ENCODE assay signal across 24 mouse cellular contexts in the genomic region with DNA sequence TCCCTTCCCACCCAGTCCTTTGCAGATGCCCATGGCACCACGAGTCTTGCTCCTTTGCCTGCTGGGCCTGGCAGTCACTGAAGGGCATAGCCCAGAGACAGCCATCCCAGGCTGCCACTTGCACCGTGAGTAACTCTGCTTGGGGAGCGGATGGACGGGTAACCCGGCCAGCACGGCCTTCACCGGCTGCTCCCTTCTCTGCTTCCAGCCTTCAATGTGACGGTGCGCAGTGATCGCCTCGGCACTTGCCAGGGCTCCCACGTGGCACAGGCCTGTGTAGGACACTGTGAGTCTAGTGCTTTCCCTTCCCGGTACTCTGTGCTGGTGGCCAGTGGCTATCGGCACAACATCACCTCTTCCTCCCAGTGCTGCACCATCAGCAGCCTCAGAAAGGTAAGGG. TPM values are rescaled to one million over a fixed set of nuclear protein-coding genes. Genes with fewer than 3 reads are reported as not detected.
DNase-seq lines count a peak whose midpoint lies in the region; ATAC-seq and TF ChIP-seq lines count a peak whose summit lies in the region.
"Had no signal": no experiment of that assay in that cellular context is flagged by ENCODE, and none has a peak within 500 bp of the region (broad histone marks: within the 10 kb centered on the region; RNA-seq: fewer than 3 reads in every experiment).

No protein-coding gene starts in this region.

- intact Hi-C loops in left cerebral cortex, postnatal 14 days (cut with DNase I): no loop called here

- 91% methylated on average over 14 of the region's 14 CpGs for WGBS in hindbrain, postnatal 0 days
- 92% methylated on average over 14 of the region's 14 CpGs for WGBS in hindbrain, embryonic 14.5 days
- WGBS in embryonic facial prominence, embryonic 10.5 days: 89% methylated on average over 14 of the region's 14 CpGs
- 92% methylated on average over 14 of the region's 14 CpGs for WGBS in forebrain, embryonic 15.5 days

- TF ChIP-seq CTCF in hindbrain, postnatal 0 days (IDR thresholded peaks at IDR 0.05; ENCODE audit: low read depth): no peak

- H3K9ac ChIP-seq in hindbrain, postnatal 0 days (replicated peaks; ENCODE audit: low read length): no peak overlapping the region
- H3K9ac ChIP-seq in hindbrain, embryonic 14.5 days: no peak overlapping the region
- H3K9ac ChIP-seq in forebrain, embryonic 15.5 days (replicated peaks): no peak overlapping the region
- H3K9ac ChIP-seq: forebrain, postnatal 0 days; heart, embryonic 13.5 days; intestine, embryonic 15.5 days; lung, embryonic 15.5 days; neural tube, embryonic 13.5 days had no signal

- no peaks in the 10 kb centered on the region for H3K27me3 ChIP-seq in hindbrain, postnatal 0 days (ENCODE audit: insufficient read depth, low read length)
- no peaks in the 10 kb centered on the region for H3K27me3 ChIP-seq in hindbrain, embryonic 14.5 days (ENCODE audit: control insufficient read depth, insufficient read depth, low read length)
- H3K27me3 ChIP-seq in embryonic facial prominence, embryonic 10.5 days (replicated peaks; ENCODE audit: low read depth, poor library complexity, severe bottlenecking): no peaks in the 10 kb centered on the region
- no peaks in the 10 kb centered on the region for H3K27me3 ChIP-seq in forebrain, embryonic 15.5 days
- H3K27me3 ChIP-seq: CH12.LX; heart, embryonic 13.5 days; intestine, embryonic 15.5 days; lung, embryonic 15.5 days; neural tube, embryonic 13.5 days had no signal

- no peaks in the 10 kb centered on the region for H3K4me1 ChIP-seq in hindbrain, postnatal 0 days (ENCODE audit: insufficient read depth, low read length)
- H3K4me1 ChIP-seq in hindbrain, embryonic 14.5 days (replicated peaks; ENCODE audit: control insufficient read depth, insufficient read depth, low read length): no peaks in the 10 kb centered on the region
- H3K4me1 ChIP-seq in embryonic facial prominence, embryonic 10.5 days: peaks cover 20% of the 10 kb centered on the region
- H3K4me1 ChIP-seq in forebrain, embryonic 15.5 days: no peaks in the 10 kb centered on the region
- H3K4me1 ChIP-seq: heart, embryonic 13.5 days; lung, embryonic 15.5 days; neural tube, embryonic 13.5 days had no signal

- DNase-seq in cerebellum, adult 11-12 months: peak; percentile 25
- DNase-seq in hindbrain, postnatal 0 days (ENCODE audit: low spot score): no peak
- no peak for DNase-seq in hindbrain, embryonic 14.5 days (ENCODE audit: low spot score)
- peak; percentile 80 for DNase-seq in adrenal gland, adult 8-10 months
- no peak for DNase-seq in embryonic facial prominence, embryonic 10.5 days (ENCODE audit: low spot score)
- DNase-seq in left cerebral cortex, postnatal 14 days (ENCODE audit: low spot score in 2 of 2): no peak
- DNase-seq: forebrain, postnatal 0 days; gastrocnemius, adult 2 months; heart, postnatal 4 days; kidney, postnatal 25 days; layer of hippocampus, adult 9-11 months; right cerebral cortex, postnatal 14 days had no signal

- H3K4me2 ChIP-seq in hindbrain, postnatal 0 days (ENCODE audit: low read depth, low read length): no peak overlapping the region
- H3K4me2 ChIP-seq in hindbrain, embryonic 14.5 days (replicated peaks): no peak overlapping the region
- H3K4me2 ChIP-seq in forebrain, embryonic 15.5 days (replicated peaks): no peak overlapping the region
- H3K4me2 ChIP-seq: heart, embryonic 13.5 days; intestine, embryonic 15.5 days; lung, embryonic 15.5 days; neural tube, embryonic 13.5 days had no signal

- peaks cover 51% of the 10 kb centered on the region for H3K36me3 ChIP-seq in hindbrain, postnatal 0 days (ENCODE audit: insufficient read depth, low read length)
- peaks cover 60% of the 10 kb centered on the region for H3K36me3 ChIP-seq in hindbrain, embryonic 14.5 days (replicated peaks; ENCODE audit: control insufficient read depth, insufficient read depth)
- peaks cover 50% of the 10 kb centered on the region for H3K36me3 ChIP-seq in embryonic facial prominence, embryonic 10.5 days (replicated peaks)
- H3K36me3 ChIP-seq in forebrain, embryonic 15.5 days: peaks cover 43% of the 10 kb centered on the region

- H3K4me3 ChIP-seq in hindbrain, postnatal 0 days (ENCODE audit: low read length): no peak overlapping the region
- no peak overlapping the region for H3K4me3 ChIP-seq in hindbrain, embryonic 14.5 days (replicated peaks; ENCODE audit: low read length)
- H3K4me3 ChIP-seq in embryonic facial prominence, embryonic 10.5 days: no peak overlapping the region
- no peak overlapping the region for H3K4me3 ChIP-seq in forebrain, embryonic 15.5 days
- H3K4me3 ChIP-seq: gastrocnemius, adult 2 months; heart, embryonic 13.5 days; intestine, embryonic 15.5 days; lung, embryonic 15.5 days; neural tube, embryonic 13.5 days had no signal

- H3K27ac ChIP-seq in hindbrain, postnatal 0 days: no peak overlapping the region
- H3K27ac ChIP-seq in hindbrain, embryonic 14.5 days: no peak overlapping the region
- H3K27ac ChIP-seq in embryonic facial prominence, embryonic 10.5 days (replicated peaks): 0 out of 2 replicates have a peak overlapping the region, but pooled peaks have one; percentile 8
- no peak overlapping the region for H3K27ac ChIP-seq in forebrain, embryonic 15.5 days (replicated peaks)
- H3K27ac ChIP-seq: gastrocnemius, adult 2 months; heart, embryonic 13.5 days; intestine, embryonic 15.5 days; lung, embryonic 15.5 days; neural tube, embryonic 13.5 days had no signal

- no peaks in the 10 kb centered on the region for H3K9me3 ChIP-seq in hindbrain, postnatal 0 days (ENCODE audit: low read length)
- H3K9me3 ChIP-seq in hindbrain, embryonic 14.5 days (ENCODE audit: control insufficient read depth, low read length): no peaks in the 10 kb centered on the region
- no peaks in the 10 kb centered on the region for H3K9me3 ChIP-seq in embryonic facial prominence, embryonic 10.5 days
- H3K9me3 ChIP-seq in forebrain, embryonic 15.5 days: no peaks in the 10 kb centered on the region
- H3K9me3 ChIP-seq: heart, embryonic 13.5 days; intestine, embryonic 15.5 days; lung, embryonic 15.5 days; neural tube, embryonic 13.5 days had no signal

- ATAC-seq in cerebellum, adult (ENCODE audit: insufficient number of reproducible peaks, low FRiP score, low TSS enrichment): no peak
- ATAC-seq in hindbrain, postnatal 0 days: 0 out of 2 replicates have a peak, but pooled peaks have one; percentile 13
- no peak for ATAC-seq in hindbrain, embryonic 14.5 days (ENCODE audit: low FRiP score)
- ATAC-seq in forebrain, embryonic 15.5 days (replicated peaks): no peak
- ATAC-seq: forebrain, postnatal 0 days had no signal

RNA-seq across cellular contexts. Expression of a gene that starts 0.6 kb away (rescaled TPM):
- total RNA-seq in hindbrain, postnatal 0 days (2014; rRNA removed): not detected in 2 replicates
- 0.39 and 0.60 TPM in 2 replicates for polyA plus RNA-seq in hindbrain, postnatal 0 days (2015; fragmentation: Nextera tagmentation; extraction: Ambion mirVana)
- not detected in 2 replicates for polyA plus RNA-seq in hindbrain, embryonic 14.5 days (2014; fragmentation: Nextera tagmentation; extraction: Ambion mirVana)
- total RNA-seq in adrenal gland, adult 8-10 months (2022): 10 to 100 TPM; 23.4 to 37.6 (median 29.4) TPM
- polyA plus RNA-seq in embryonic facial prominence, embryonic 10.5 days (2016; fragmentation: Nextera tagmentation; extraction: Ambion mirVana): 0.98 and 1.3 TPM in 2 replicates
- total RNA-seq in left cerebral cortex, postnatal 14 days (2021): not detected
- not detected in 2 replicates for polyA plus RNA-seq in forebrain, embryonic 15.5 days (2015; fragmentation: Nextera tagmentation; extraction: Ambion mirVana)
- total RNA-seq: CH12.LX; forebrain, postnatal 0 days; gastrocnemius, adult 2 months; granulocyte monocyte progenitor cell, adult 5-6 weeks; heart, postnatal 4 days; left cerebral cortex, adult 8-10 months; megakaryocyte progenitor cell, adult 5-6 weeks; monocyte, adult 5-6 weeks had no signal
- polyA plus RNA-seq: forebrain, postnatal 0 days; heart, embryonic 13.5 days; lung, embryonic 15.5 days; neural tube, embryonic 13.5 days had no signal

RNA-seq across cellular contexts. Expression of a gene that starts 8.9 kb away (rescaled TPM):
- 272 and 321 TPM in 2 replicates for total RNA-seq in hindbrain, postnatal 0 days (2014; rRNA removed)
- polyA plus RNA-seq in hindbrain, postnatal 0 days (2015; fragmentation: Nextera tagmentation; extraction: Ambion mirVana): 149 and 160 TPM in 2 replicates
- polyA plus RNA-seq in hindbrain, embryonic 14.5 days (2014; fragmentation: Nextera tagmentation; extraction: Ambion mirVana): 140 and 158 TPM in 2 replicates
- total RNA-seq in adrenal gland, adult 8-10 months (2022): 100 to 1,000 TPM; 103 to 160 (median 124) TPM
- polyA plus RNA-seq in embryonic facial prominence, embryonic 10.5 days (2016; fragmentation: Nextera tagmentation; extraction: Ambion mirVana): 25.5 and 26.3 TPM in 2 replicates
- total RNA-seq in left cerebral cortex, postnatal 14 days (2021): 100 to 1,000 TPM; 187 to 194 TPM
- polyA plus RNA-seq in forebrain, embryonic 15.5 days (2015; fragmentation: Nextera tagmentation; extraction: Ambion mirVana): 95.5 and 98.5 TPM in 2 replicates

RNA-seq across cellular contexts. Expression of a gene that starts 14.7 kb away (rescaled TPM):
- 38.7 and 43.4 TPM in 2 replicates for total RNA-seq in hindbrain, postnatal 0 days (2014; rRNA removed)
- 7.6 and 8.9 TPM in 2 replicates for polyA plus RNA-seq in hindbrain, postnatal 0 days (2015; fragmentation: Nextera tagmentation; extraction: Ambion mirVana)
- polyA plus RNA-seq in hindbrain, embryonic 14.5 days (2014; fragmentation: Nextera tagmentation; extraction: Ambion mirVana): 14.5 and 14.8 TPM in 2 replicates
- 10 to 100 TPM; 38.6 to 57.9 (median 48.3) TPM for total RNA-seq in adrenal gland, adult 8-10 months (2022)
- polyA plus RNA-seq in embryonic facial prominence, embryonic 10.5 days (2016; fragmentation: Nextera tagmentation; extraction: Ambion mirVana): 12.5 and 13.6 TPM in 2 replicates
- 10 to 100 TPM; 37.8 to 38.5 TPM for total RNA-seq in left cerebral cortex, postnatal 14 days (2021)
- polyA plus RNA-seq in forebrain, embryonic 15.5 days (2015; fragmentation: Nextera tagmentation; extraction: Ambion mirVana): 9.7 and 10.1 TPM in 2 replicates

RNA-seq across cellular contexts. Expression of a gene that starts 42.6 kb away (rescaled TPM):
- not detected in 2 replicates for total RNA-seq in hindbrain, postnatal 0 days (2014; rRNA removed)
- 0.24 TPM in 1 of 2 replicates, not detected in the other for polyA plus RNA-seq in hindbrain, postnatal 0 days (2015; fragmentation: Nextera tagmentation; extraction: Ambion mirVana)
- not detected in 2 replicates for polyA plus RNA-seq in hindbrain, embryonic 14.5 days (2014; fragmentation: Nextera tagmentation; extraction: Ambion mirVana)
- total RNA-seq in adrenal gland, adult 8-10 months (2022): 1 to 10 TPM; 2.0 to 4.4 (median 3.5) TPM
- polyA plus RNA-seq in embryonic facial prominence, embryonic 10.5 days (2016; fragmentation: Nextera tagmentation; extraction: Ambion mirVana): not detected in 2 replicates
- under 1 TPM; 0.27 to 0.40 TPM for total RNA-seq in left cerebral cortex, postnatal 14 days (2021)
- not detected in 2 replicates for polyA plus RNA-seq in forebrain, embryonic 15.5 days (2015; fragmentation: Nextera tagmentation; extraction: Ambion mirVana)
- total RNA-seq: CH12.LX; forebrain, postnatal 0 days; gastrocnemius, adult 2 months; granulocyte monocyte progenitor cell, adult 5-6 weeks; heart, postnatal 4 days; megakaryocyte progenitor cell, adult 5-6 weeks; monocyte, adult 5-6 weeks had no signal
- polyA plus RNA-seq: forebrain, postnatal 0 days; heart, embryonic 13.5 days; intestine, embryonic 15.5 days; lung, embryonic 15.5 days; neural tube, embryonic 13.5 days; stomach, embryonic 16.5 days had no signal

RNA-seq across cellular contexts. Expression of a gene that starts 49.8 kb away (rescaled TPM):
- total RNA-seq in hindbrain, postnatal 0 days (2014; rRNA removed): 127 and 135 TPM in 2 replicates
- 76.5 and 77.5 TPM in 2 replicates for polyA plus RNA-seq in hindbrain, postnatal 0 days (2015; fragmentation: Nextera tagmentation; extraction: Ambion mirVana)
- 80.0 and 84.9 TPM in 2 replicates for polyA plus RNA-seq in hindbrain, embryonic 14.5 days (2014; fragmentation: Nextera tagmentation; extraction: Ambion mirVana)
- 100 to 1,000 TPM in 3 of 4 experiments, 10 to 100 TPM in 1; 90.8 to 130 (median 118) TPM for total RNA-seq in adrenal gland, adult 8-10 months (2022)
- polyA plus RNA-seq in embryonic facial prominence, embryonic 10.5 days (2016; fragmentation: Nextera tagmentation; extraction: Ambion mirVana): 81.8 and 83.5 TPM in 2 replicates
- total RNA-seq in left cerebral cortex, postnatal 14 days (2021): 10 to 100 TPM; 44.2 to 51.7 TPM
- 88.1 TPM in 2 replicates for polyA plus RNA-seq in forebrain, embryonic 15.5 days (2015; fragmentation: Nextera tagmentation; extraction: Ambion mirVana)

Comparison
In these comparisons a context has a peak if more than half of its experiments do, and no peak if none do; other contexts are left out.
1. DNase-seq: peak in cerebellum, adult 11-12 months (single experiment) and adrenal gland, adult 8-10 months (single experiment); none in hindbrain, postnatal 0 days (single experiment), hindbrain, embryonic 14.5 days (single experiment), embryonic facial prominence, embryonic 10.5 days (single experiment) and left cerebral cortex, postnatal 14 days (0 of 2).